Mouse (Mus musculus) brain, embryonic 14.5 days (tissue): Measurements from ENCODE around the gene Tmem115.

Experiments used
- CTCF ChIP-seq: fragments of 200-500 bp; IDR thresholded peaks from 2 replicates; pipeline ENCODE4 v1.5.1; 2012; ENCODE audit warnings: inconsistent platforms, mild to moderate bottlenecking, moderate library complexity, borderline replicate concordance; ENCODE audit not compliant: insufficient read depth, insufficient read length; ENCODE audit errors: extremely low read depth
- POLR2A ChIP-seq: fragments of 200-500 bp; IDR thresholded peaks from 2 replicates; pipeline ENCODE4 v1.6.1; 2012; ENCODE audit warnings: mild to moderate bottlenecking, inconsistent platforms, borderline replicate concordance; ENCODE audit not compliant: poor library complexity, insufficient read depth, insufficient read length, severe bottlenecking; ENCODE audit errors: extremely low read depth

DNA sequence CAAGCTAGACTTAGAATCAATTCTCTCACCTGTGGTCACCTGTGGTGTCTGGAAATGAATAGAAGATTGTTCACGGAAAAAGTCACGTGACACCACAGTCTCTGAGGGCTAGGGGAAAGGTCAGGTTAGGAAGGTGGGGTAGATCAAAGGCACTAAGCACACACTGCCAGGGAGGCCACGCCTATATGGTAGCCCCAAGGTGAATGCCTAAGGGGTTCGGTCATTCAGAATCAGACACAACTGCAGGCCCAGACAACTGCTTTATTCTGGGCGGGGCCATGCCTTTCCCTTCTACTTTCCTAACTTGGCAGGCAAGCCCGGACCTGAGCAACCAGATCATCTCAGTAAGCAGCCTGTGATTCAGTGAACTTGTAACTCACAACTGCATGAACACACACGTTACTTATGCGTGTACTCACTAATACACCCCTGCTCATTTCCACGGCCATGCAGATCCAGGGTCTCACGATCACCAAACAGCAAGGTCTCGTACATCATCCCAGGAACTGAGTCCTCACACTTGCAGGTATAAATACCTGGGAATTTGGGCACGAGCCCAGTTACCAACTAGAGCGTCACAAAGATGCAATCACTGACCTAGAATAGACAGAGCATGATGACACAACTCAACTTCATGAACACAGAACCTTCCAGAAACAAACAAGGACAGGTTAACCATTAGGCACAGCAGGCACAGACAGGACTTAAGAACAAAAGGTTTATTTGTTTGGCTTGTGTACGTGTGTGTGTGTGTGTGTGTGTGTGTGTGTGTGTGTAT is 42.0 kb downstream of the Tmem115 start:
- no peak for TF ChIP-seq CTCF
- no peak for TF ChIP-seq POLR2A
